Mouse (Mus musculus): ENCODE measurements around the gene Ccnt1.

Ccnt1 gene

GRCm38 (mm10) chr15:98512799-98513321 is 57.9 kb downstream of the Ccnt1 start:
- in situ Hi-C loops (cut with MboI; ENCODE audit: low sequenced_read_pairs) = no loop called here

GRCm38 (mm10) chr15:98512232-98512631 is 58.5 kb downstream of the Ccnt1 start:
- in situ Hi-C loops (cut with MboI; ENCODE audit: low sequenced_read_pairs) = no loop called here

- in situ Hi-C loops (cut with MboI; ENCODE audit: low sequenced_read_pairs) = no loop called here
Observed at GRCm38 (mm10) chr15:98511386-98511928, 59.3 kb downstream of the Ccnt1 start.

GRCm38 (mm10) chr15:98510438-98511385 is 60.0 kb downstream of the Ccnt1 start:
- in situ Hi-C loops (cut with MboI; ENCODE audit: low sequenced_read_pairs) = no loop called here

- in situ Hi-C loops (cut with MboI; ENCODE audit: low sequenced_read_pairs) = no loop called here
Observed at GRCm38 (mm10) chr15:98509387-98509786, 61.3 kb downstream of the Ccnt1 start.

GRCm38 (mm10) chr15:98507321-98507720 is 63.4 kb downstream of the Ccnt1 start:
- in situ Hi-C loops (cut with MboI; ENCODE audit: low sequenced_read_pairs) = no loop called here

GRCm38 (mm10) chr15:98506253-98506957 is 64.3 kb downstream of the Ccnt1 start:
- in situ Hi-C loops (cut with MboI; ENCODE audit: low sequenced_read_pairs) = no loop called here

- in situ Hi-C loops (cut with MboI; ENCODE audit: low sequenced_read_pairs) = no loop called here
Observed at GRCm38 (mm10) chr15:98504514-98504913, 66.2 kb downstream of the Ccnt1 start.

GRCm38 (mm10) chr15:98503317-98503716 is 67.4 kb downstream of the Ccnt1 start:
- in situ Hi-C loops (cut with MboI; ENCODE audit: low sequenced_read_pairs) = no loop called here

GRCm38 (mm10) chr15:98497631-98498030 is 73.1 kb downstream of the Ccnt1 start:
- in situ Hi-C loops (cut with MboI; ENCODE audit: low sequenced_read_pairs) = no loop called here

GRCm38 (mm10) chr15:98492102-98492501 is 78.6 kb downstream of the Ccnt1 start, which contains the start of gene Olfr279:
Gene Olfr279, plus strand, starts transcription at chr15:98492402.
- in situ Hi-C loops (cut with MboI; ENCODE audit: low sequenced_read_pairs) = no loop called here

GRCm38 (mm10) chr15:98491332-98491731 is 79.4 kb downstream of the Ccnt1 start:
- in situ Hi-C loops (cut with MboI; ENCODE audit: low sequenced_read_pairs) = no loop called here
